Mouse (Mus musculus): ENCODE measurements at regions not wholly inside any gene's neighbourhood (a gene's known extent, or its start where the extent isn't known, plus 50 kb on each side); places are given as distances from the start of the nearest gene placed in this dataset.
A peak's percentile ranks its signal among the peaks of the same experiment; 100 is the strongest.

DNA sequence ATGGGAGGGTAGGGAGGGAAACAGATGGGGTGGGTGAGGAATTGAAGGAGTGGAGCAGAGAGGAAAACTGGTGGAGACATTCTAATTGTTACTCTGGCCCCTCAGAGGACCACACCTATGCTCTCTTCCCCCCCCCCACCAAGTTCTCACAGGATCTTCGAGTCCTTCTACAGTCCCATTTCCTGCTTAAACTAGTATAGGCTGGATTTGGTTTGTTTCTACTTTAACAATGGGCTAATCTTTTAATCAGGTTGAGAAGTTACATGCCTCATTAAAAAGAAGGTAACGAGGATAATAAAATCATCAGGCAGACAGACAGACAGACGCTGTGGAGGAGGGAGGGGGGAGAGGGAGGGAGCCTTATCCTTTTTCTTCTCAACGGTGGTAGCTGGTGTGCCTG is 167.7 kb upstream of the Prok2 start:
- DNase-seq (ENCODE audit: low read depth) = no peak

DNA sequence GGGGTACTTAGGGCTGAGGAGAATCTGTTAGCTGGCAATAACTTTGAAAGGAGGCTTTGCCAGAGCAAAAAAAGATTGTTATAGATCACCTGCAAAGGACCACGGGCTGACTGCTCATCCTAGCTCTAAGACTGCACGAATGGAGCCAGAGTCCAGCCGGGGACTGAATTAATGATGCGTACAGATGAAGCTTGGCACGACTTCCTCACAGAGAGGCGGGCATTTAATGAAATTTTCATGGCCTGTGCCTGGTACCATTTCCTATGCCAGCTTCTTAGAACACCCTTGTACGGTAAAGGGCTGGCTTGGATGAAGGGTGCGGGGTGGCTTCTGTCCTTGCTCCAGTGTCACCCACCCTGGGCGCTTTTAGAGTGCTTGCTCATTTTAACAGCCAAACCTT is 166.0 kb upstream of the Prok2 start:
- DNase-seq (ENCODE audit: low read depth) = no peak

DNA sequence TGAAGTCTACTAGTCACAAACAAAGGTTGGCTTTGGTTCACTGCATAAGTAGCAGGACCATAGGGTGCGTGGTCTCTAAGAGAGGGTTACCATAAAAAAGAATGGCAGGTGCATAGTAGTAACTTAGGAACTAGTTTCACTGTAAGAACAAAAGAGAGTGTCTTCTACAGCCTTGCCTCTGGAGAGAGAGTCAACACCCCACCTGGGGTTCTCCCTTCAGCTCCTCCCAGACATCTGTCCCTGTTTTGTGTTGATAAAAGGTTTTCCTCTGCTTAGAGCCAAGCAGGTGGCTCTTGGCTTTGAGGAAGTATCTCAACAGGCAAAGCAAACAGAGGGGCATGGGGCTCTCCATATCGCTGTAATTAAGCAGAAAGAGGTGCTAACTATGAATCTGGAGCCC is 165.6 kb upstream of the Prok2 start:
- DNase-seq (ENCODE audit: low read depth) = no peak

DNA sequence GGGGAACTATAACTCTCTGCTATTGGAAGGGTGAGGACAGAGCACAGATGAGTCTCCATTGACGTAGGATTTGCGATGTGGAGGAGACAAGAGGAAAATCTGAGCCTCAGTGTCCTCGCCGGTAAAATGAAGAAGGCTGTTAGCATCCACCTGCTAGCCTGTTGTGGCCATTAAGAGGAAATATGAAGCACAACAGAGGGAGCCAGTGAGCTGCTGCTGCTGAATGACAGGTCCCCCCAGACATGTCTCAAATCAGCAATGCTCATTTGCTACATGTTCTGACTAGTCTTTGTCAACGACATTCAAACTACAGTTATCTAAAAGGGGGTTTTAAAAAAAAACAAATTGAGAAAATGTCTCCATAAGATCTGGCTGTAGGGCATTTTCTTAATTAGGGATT is 164.6 kb upstream of the Prok2 start:
- DNase-seq (ENCODE audit: low read depth) = no peak

DNA sequence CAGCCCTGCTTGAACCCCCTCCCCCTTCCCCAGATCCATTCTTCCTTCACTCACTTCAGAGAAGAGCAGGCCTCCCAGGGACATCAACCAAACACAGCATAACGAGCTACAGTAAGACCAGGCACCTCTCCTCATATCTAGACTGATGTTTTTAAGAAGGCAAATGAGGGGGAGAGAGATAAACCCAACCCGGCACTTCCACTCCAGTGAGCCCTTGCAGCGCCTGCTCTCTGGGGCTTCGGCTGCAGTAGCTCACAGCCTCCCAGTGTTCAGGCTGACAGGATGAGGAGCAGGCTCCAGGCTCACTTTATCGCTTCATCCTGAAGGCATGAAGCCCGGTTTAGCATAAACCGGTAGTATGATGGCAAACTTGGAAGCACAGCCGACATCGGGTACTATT is 162.9 kb upstream of the Prok2 start:
- no peak for DNase-seq (ENCODE audit: low read depth)

DNA sequence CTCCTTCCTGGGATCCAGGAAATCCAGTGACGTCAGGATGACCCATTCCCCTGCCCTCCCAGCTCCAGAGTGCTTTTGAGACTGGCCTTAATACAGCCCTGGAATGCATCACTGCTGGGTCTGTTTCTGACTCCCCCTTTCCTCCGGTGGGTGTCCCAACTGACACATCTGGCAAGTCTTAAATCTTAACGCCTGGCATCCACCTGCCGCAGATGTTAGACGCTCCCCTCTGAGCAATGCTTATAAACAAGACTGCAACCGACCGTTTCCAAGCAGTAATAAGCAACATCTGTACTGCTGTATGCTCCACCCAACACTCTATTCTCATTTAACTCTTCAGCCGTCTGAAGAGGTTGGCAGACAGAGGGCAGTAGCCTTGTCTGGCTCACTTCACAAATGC is 161.7 kb upstream of the Prok2 start:
- DNase-seq (ENCODE audit: low read depth) = no peak

DNA sequence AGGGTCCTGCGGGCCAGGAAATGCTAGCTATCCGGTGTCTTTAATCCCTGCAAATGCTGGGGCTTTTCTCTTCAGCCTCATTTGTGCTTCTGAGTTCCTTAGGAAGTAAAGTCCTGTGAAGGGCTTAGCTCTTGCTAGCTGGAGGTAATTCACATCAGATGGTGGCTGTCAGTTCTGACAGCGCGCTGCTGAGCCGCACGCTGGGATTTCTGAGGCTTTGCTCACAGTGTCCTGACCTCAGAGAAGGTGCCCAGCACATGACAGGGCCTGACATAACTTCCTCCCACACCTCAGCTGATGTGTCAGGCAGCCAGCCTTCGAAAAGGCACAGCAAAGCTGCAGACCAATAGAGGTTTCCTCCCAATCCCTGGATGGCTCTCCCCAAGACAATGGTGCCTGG is 158.6 kb upstream of the Prok2 start:
- DNase-seq (ENCODE audit: low read depth) = no peak

DNA sequence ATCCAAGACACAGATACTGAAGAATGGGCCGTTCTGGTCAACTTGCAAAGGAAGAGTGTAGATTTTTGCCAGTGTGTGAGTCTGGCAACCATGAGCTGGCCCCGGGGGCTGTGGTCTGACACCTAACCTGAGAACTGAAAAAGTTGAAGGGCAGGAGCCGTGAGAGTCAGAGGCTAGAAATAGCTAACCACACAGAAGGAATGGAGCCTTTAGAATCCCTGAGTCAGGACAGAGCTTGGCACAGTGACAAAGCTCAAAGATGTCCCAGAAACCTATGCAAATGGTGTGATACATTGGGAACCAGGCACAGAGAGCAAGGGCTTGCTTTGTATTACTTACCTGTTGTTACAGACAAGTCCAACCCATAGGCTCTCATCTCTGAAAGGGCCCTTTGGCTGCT is 157.9 kb upstream of the Prok2 start:
- no peak for DNase-seq (ENCODE audit: low read depth)

DNA sequence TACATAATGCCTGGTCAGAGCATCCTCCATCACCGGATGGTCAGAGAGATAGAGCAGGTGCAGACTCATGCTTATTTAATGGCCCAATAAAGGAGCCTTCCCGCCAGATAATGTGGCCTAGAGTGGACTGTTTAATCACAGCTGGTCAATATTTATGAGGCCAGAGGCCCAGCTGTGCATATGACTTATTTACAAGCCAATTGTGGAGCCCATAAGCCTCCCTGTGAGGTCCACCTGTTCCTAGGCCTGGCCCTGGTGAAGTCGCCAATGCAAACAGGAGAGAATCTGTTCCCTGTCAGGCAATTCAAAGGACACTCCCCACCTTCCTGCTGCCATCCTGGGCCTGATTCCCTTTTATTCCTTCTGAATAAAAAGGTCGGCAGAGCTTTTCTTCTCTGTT is 155.4 kb upstream of the Prok2 start:
- DNase-seq (ENCODE audit: low read depth) = no peak

DNA sequence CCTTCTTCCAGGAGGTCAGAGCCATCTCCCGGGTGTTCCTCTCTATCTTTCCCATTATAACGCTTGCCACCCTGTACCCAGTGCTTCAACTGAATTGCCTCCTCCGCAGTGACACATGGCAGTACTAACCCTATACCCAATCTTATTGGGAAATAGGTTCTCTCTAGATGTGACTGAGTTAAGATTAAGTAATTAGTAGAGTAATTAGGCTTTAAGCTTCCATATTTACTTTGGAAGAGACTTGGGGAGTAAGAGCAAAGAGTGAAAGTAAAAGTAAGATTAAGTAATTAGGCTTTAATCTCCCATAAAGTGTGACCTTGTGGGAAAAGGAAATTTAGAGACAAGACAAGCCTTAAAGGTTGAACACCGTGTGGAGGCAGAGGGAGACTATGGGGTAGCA is 148.7 kb upstream of the Prok2 start:
- no peak for DNase-seq (ENCODE audit: low read depth)

DNA sequence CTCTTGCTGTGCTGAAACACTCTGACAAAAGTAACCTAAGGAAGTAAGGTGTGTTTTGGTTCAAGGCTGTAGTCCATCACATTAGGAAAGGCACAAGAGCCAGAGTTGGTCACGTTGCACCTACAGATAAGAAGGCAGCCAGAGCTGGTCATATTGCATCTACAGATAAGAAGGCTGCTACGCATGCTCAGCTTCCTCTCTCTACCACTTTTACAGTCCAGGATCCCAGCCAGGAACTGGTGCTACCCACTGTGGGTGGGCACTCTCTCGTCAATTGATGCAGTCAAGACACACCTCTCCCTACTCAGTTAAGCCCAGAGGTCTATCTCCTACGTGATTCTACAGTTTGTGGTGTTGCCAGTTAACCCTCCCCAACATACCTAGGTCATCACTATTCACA is 147.8 kb upstream of the Prok2 start:
- no peak for DNase-seq (ENCODE audit: low read depth)

DNA sequence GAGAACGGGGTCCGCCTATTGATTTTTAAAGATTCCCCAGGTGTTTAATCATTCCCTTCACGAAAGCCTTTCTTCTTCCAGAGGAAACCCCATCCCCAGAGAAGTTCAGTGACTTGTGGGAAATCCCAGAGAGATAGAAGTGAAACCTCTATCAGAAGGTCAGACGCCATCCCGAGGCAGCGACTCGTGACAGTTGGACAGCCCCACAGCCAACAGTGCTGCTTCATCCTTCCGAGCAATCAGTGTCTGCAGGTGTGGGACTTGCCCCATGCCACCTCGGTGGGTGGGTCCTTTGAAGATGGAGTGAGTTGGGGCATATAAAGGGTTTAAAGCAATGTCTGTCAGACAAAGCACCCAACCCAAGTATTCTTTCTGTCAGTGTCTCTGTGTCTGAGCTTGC is 139.9 kb upstream of the Prok2 start:
- DNase-seq (ENCODE audit: low read depth) = no peak

DNA sequence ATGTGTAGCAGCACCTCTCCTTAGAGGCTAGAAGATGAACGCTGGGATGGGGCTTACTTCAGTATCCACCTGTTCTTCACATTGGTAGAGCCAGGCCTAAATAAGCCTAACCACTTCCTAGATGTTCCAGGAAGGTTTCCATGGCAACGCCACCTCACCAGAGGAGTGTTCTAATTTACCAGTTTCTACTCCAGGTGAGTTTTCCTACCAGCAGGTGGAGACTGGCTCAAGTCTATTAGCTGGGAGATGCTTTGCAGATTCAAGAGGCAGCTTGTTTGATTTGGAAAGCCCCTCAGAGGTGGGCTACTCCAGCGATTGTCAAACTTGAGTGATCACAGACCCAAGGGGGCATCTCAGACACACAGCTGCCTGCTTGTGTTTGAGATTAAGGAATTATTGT is 138.8 kb upstream of the Prok2 start:
- DNase-seq (ENCODE audit: low read depth) = peak; percentile 6

DNA sequence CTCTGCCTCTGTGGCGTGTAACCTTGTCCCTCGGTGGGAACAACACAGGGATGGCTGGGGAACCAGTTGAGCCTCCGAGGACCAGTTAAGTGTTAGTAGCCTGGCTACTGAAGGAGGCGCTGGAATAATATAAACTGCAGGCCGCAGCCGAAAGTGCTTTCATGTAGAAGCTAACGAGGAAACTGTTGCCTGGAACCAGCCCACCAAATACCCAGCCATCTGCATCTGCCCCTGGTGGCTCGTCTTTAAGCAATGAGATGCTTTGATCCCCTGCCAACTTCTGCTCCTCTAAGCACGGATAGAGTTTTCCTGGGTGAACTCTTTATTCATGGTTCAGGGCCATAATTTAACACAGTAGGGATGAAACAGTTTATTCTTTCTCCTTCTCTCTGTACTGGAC is 137.2 kb upstream of the Prok2 start:
- no peak for DNase-seq (ENCODE audit: low read depth)

DNA sequence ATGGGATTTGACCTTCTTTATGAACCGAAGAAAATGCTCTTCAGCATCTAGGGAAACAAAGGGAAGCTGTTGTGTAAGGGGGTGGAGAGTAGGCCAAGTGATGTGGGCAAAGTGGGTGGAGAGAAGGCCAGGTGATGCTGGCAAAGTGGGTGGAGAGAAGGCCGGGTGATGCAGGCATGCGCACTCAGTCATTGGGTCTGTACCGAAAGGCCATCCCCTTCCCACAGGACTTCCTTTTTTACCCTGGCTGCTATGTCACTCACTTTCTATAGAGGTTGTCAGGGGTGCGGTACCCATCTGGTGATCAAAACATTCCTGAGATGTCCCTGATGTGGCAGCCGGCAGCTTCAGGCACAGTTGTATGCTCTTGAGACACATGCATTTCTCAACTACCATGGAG is 131.2 kb upstream of the Prok2 start:
- no peak for DNase-seq (ENCODE audit: low read depth)

DNA sequence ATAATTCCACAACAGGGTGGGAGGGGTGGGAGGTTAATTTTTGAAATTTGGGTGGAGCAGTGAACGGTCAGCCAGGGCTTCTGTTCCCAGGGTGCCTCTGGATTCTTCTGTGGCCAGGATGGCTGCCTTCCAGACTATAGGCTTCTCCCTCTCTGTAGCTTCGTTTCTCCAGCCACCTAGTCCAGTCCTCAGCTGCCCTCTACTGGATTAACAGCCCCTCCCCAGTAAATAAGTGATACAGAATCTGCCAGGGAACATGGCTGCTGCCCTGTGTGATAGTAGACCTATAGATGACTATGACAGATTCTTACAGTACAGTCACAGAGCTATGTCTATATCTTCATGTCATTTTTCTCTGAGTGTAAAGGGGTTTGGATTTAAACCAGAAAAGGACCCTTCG is 127.5 kb upstream of the Prok2 start:
- no peak for DNase-seq (ENCODE audit: low read depth)

DNA sequence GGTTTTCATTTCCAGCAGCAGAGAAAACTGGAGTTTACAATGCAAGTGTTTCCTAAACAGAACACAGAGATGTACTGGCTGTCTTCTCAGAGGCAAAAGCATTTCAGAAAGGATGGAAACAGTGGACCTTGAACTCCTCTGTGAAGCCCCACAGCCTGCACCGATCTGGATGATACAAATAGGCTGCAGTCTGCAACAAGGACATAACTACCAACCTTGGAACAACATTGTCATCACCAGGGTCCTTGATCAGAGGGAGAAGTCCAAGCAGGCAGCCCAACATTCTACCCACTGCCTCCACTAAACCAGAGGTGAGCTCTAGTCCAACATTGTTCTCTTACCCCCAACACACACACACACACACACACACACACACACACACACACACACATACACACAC is 124.5 kb upstream of the Prok2 start:
- DNase-seq (ENCODE audit: low read depth) = no peak

DNA sequence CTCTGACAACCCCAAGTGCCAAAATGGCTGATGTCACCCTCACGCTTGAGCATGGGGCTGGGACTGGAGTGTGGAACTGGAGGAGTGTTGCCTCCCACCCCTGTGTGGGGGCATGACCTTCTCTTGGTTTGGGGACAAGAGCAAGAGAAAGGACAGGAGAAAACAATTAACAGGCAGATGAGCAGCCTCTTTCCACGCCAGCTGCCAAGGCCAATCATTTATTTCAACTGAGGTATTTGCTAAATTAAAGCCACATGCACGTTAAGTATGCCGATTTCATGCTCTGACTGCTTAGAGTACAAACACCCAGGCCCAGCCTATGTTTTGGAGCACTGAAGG is 119.3 kb upstream of the Prok2 start:
- no peak for DNase-seq (ENCODE audit: low read depth)

DNA sequence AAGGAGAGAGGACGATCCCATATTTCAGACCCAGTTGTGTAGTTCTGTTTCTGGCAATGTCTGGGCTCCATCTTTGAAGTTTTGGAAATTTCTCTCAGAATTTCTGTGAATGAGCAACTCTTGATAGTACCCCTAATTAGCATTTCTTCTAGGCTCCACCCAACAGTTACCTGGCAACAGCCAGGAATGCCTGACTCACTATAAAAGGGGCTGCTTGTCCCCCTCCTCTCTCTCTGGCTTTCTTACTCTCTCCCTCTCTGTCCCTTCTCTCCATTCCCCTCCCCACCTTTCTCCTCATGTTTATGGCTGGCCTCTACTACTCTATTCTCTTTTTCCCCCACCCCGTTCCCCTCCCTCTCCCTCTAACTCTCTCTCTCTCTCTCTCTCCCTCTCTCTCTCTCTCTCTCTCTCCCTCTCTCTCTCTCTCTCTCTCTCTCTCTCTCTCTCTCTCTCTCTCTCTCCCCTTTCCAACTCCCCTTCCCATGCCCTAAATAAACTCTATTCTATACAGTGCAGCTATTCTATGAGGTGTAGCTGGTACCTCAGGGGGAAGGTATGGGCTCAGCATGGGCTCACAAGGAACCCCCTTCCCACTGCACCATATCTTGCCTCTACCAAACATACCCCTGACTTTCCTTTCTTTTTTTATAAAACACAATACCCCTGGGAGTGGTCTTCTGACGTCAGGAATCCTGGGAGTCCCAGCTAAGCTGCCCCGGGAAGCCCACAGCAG is 118.7 kb upstream of the Prok2 start:
- no peak for DNase-seq (ENCODE audit: low read depth)

DNA sequence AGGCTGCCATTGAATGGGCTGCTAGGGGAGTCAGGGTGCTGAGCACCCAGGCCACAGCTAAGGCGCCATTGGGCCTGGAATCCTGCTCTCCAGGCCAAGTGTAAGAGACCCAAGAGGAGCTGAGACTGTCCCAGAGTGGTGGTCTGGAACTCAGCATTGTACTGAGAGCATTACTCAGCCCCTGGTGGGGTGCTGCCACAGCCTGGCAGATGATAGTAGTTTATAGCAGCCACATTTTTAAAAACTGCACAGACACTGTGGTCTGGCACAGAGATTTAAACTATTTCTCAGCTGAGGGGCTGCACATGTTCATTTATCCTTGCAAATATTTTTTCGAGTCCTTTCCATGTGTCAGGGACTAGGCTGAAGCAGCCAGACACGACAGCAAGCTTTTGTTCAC is 117.3 kb upstream of the Prok2 start:
- DNase-seq (ENCODE audit: low read depth) = no peak

DNA sequence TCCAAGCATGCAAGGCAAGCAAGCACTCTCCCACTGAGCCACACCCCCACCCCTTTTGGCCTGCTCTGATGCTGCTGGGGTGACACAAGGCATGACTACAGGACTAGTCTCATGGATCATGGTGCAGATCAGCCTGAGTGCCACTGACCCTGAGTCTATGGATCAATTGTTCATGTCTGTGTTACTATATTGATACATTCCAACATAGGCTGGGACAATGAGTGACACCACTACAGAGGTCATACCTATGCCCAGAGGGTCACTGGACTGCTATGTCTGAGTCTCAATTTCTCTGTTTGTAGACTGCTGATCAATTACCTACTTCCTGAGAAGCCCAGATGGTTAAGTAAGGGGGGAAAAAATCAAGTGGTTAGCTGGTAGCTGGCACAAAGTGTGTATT is 116.5 kb upstream of the Prok2 start:
- no peak for DNase-seq (ENCODE audit: low read depth)

DNA sequence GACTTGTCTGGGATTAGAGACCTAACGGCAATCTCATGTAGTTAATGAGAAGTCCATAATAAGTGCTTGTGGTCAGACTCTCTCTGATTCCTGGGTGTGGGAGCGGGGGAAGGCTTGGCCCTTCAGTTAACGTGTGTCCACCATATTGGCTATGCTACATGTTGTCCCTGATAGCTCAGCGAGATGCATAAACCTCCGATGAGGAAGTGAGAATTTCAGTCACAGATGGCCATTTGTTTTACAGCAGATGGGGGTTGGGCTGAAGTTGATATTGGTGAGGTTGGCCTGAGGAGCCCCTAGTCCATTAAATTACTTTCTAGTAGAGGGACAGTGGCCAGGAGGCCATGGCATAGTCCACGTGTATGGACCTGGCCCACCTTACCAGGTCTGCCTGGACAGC is 114.6 kb upstream of the Prok2 start:
- no peak for DNase-seq (ENCODE audit: low read depth)

DNA sequence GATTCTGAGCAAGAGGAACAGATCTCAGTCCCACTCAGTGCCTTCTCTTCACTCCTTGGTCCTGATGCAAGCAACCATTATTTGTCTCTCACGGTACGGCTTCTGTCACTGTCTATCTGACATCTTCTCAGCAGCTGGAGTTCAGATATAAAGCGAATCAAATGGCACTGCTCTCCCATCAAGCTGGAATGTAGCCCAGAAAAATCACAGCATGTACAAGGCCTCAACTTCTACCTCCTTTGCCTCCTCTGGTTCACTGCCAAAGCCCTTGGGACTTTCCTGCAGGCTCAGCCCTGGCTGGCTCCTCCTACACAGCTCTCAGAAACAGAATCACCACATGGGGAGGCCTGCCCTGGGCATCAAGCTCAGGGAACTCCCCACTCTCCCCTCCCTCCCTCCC is 107.1 kb upstream of the Prok2 start:
- no peak for DNase-seq (ENCODE audit: low read depth)

DNA sequence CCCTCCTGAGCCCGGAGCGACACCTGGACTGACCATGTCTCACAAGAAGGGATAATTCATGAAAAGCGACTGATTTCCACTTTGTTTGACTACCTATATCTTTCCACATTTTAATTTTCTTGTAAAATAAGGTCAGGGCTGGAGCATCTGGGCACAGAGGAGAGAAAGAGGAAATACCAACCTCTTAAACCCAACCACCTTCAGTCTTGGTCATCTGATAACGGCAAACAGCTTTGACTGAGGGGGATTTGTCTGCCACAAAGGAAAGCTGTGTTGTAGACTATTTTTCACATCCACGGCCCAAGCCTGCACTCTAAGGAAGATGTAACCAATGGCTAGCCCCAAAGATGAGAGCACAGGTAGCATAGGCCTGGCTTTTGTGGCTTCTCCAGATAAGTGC is 101.4 kb upstream of the Prok2 start:
- no peak for DNase-seq (ENCODE audit: low read depth)

DNA sequence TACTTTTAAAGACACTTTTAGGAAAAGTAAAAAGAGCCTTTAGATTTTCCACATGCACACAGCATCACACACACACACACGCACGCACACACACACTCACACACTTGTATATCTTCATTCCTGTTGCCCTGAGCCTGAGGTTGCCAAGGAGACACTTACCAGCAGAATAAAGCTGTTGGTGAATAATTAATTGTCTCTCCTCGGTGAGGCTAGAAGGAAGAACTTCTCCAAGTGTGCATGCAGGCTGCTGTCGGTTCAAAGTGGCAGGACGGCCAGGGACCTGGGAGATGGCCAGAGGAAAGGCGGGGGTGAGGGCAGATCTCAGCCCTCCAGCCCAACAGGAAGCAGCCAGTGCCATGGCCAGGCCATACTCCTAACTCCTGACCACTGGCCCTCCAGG is 98.6 kb upstream of the Prok2 start:
- no peak for DNase-seq (ENCODE audit: low read depth)
